Mouse (Mus musculus): ENCODE results near the gene Cap2. TPM values are rescaled to one million over a fixed set of nuclear protein-coding genes. Genes with fewer than 3 reads are reported as not detected.

The Cap2 gene
- polyA plus RNA-seq (2015; fragmentation: Illumina TruSeq; extraction: RNeasy Lipid Tissue Mini Kit (QIAGEN cat#74804); ENCODE audit: insufficient read depth, low read depth, low replicate concordance) = 0.55 TPM

DNA sequence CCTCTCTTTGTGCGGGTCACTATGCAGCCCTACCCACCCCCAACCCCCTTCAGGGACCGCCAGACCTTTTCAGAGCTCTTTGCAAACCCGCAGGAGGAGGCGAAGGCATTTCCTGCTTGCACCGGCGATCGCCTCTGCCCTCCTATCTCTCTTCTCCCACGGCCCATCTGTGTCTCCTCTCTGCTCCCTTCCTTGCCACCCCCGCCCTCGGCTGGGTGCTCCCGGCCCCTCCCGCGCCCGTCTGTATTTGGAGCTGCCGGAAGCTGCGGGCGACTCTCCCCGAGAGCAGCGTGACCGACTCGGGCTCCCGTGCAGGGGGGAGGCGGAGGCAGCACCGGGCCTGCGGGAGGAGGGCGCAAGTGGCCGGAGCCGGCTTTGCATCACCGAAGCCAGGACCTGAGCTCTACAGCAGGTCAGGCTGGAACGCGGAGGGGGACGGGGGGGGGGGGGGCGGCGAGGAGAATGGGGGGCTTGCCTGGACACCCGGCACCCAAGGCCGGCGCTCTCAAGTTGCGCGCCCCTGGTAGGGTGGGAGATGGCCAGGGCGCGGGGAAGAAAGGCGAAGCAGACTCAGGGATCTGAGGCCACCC is at the start of gene Cap2:
TSS of gene Cap2 (plus strand) at position 49 of the 590 bp plus-strand sequence.

GRCm38 (mm10) chr13:46669048-46669619 is 167.5 kb downstream of the Cap2 start, which contains the start of gene Fam8a1:
Gene Fam8a1, plus strand, starts transcription at chr13:46669522.

Other genes starting within 250 kb of the Cap2 start
- not detected for gene Stmnd1, start 228.1 kb upstream of the Cap2 start, polyA plus RNA-seq (2015; fragmentation: Illumina TruSeq; extraction: RNeasy Lipid Tissue Mini Kit (QIAGEN cat#74804); ENCODE audit: insufficient read depth, low read depth, low replicate concordance)
- gene Rbm24, start 83.4 kb upstream of the Cap2 start, polyA plus RNA-seq (2015; fragmentation: Illumina TruSeq; extraction: RNeasy Lipid Tissue Mini Kit (QIAGEN cat#74804); ENCODE audit: insufficient read depth, low read depth, low replicate concordance) = 0.42 TPM
- gene Fam8a1, start 167.7 kb downstream of the Cap2 start, polyA plus RNA-seq (2015; fragmentation: Illumina TruSeq; extraction: RNeasy Lipid Tissue Mini Kit (QIAGEN cat#74804); ENCODE audit: insufficient read depth, low read depth, low replicate concordance) = 11.4 TPM
- gene Nup153, start 226.1 kb downstream of the Cap2 start, polyA plus RNA-seq (2015; fragmentation: Illumina TruSeq; extraction: RNeasy Lipid Tissue Mini Kit (QIAGEN cat#74804); ENCODE audit: insufficient read depth, low read depth, low replicate concordance) = 9.3 TPM